Mouse (Mus musculus) MEL (cell line): ENCODE results near the gene Pard3b.

Experiments
- NRF1 ChIP-seq: IDR thresholded peaks from 2 replicates; pipeline ENCODE4 v1.6.1; 2014; ENCODE audit warnings: low read depth, mild to moderate bottlenecking, inconsistent platforms, low read length, improper control_type of control experiment, moderate library complexity; ENCODE audit not compliant: poor library complexity, insufficient read depth, severe bottlenecking
- POLR2A ChIP-seq, 2 experiments: IDR thresholded peaks; 2 replicates each; pipeline ENCODE4 v1.6.1; 2011 to 2012; ENCODE audit warnings: low read length in 2 of 2, mild to moderate bottlenecking in 2 of 2, control low read depth in 1 of 2, improper control_type of control experiment in 1 of 2, low read depth in 1 of 2, moderate library complexity in 1 of 2; ENCODE audit not compliant: control insufficient read depth in 1 of 2, insufficient read depth in 1 of 2, poor library complexity in 1 of 2

- no peak for TF ChIP-seq POLR2A (IDR thresholded peaks at IDR 0.05; ENCODE audit: control insufficient read depth in 1 of 2, insufficient read depth in 1 of 2, low read depth in 1 of 2, low read length in 2 of 2, poor library complexity in 1 of 2)
- no peak for TF ChIP-seq NRF1
Observed at GRCm38 (mm10) chr1:62644631-62645278, 1006.1 kb downstream of the Pard3b start.
